Mouse (Mus musculus) heart, postnatal 0 days (tissue): ENCODE measurements around the gene Xaf1.

ENCODE experiments used
- CTCF ChIP-seq: IDR thresholded peaks from 2 replicates; pipeline ENCODE4 v1.5.1; 2016; ENCODE audit warnings: antibody characterized with exemption, control low read depth, low read depth
- EP300 ChIP-seq: IDR thresholded peaks from 2 replicates; pipeline ENCODE4 v1.6.1; 2016; ENCODE audit warnings: antibody characterized with exemption, low read depth

DNA sequence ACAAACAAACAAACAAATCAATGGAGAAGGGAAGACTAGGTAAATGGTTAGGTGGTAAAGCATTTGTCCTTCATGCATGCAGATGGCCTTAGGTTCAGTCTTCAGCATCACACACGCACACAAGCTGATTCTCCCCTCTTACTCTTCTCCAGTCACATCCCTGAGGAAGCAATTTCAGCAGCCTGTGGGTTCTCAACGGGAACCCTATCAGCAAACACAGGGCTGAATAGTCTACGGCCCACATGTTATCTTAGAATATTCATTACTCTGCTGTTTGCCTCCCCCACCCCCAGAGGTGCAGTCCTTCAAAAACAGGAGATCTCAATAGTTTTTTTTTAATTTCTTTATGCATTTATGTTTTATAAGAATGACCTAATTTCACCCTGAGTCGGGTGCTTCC lies 9.1 kb downstream of the Xaf1 start:
- TF ChIP-seq CTCF (no peak), EP300 (no peak)
